Mouse (Mus musculus): ENCODE results near the gene Alpk3.

GRCm38 (mm10) chr7:81109717-81110651 is 52.6 kb downstream of the Alpk3 start:
- TF ChIP-seq MAFK (IDR thresholded peaks at IDR 0.05; ENCODE audit: insufficient read depth, low read depth, low read length) (no peak), HCFC1 (IDR thresholded peaks at IDR 0.05; ENCODE audit: borderline replicate concordance, insufficient read depth, low read length) (no peak), CHD2 (IDR thresholded peaks at IDR 0.05; ENCODE audit: low read depth, low read length) (no peak), ZNF384 (IDR thresholded peaks at IDR 0.05; ENCODE audit: low read depth, low read length) (no peak)

Data from ES-E14 (cell line).